Mouse (Mus musculus) thymus, adult 2 months (tissue): ENCODE data around the gene Slc4a10. TPM values are rescaled to one million over a fixed set of nuclear protein-coding genes. Genes with fewer than 3 reads are reported as not detected.

Experiments used
- DNase-seq: peaks from one replicate; pipeline ENCODE4 v3.0.0; 2021
- H3K27ac ChIP-seq: fragments of 200-500 bp; 2 replicates; pipeline ENCODE4 v1.5.1; 2012; ENCODE audit warnings: low read length, control low read depth; ENCODE audit not compliant: control insufficient read depth, insufficient read depth
- H3K27me3 ChIP-seq: fragments of 200-500 bp; 2 replicates; pipeline ENCODE4 v1.6.1; 2012; ENCODE audit warnings: mild to moderate bottlenecking, low read length, moderate library complexity, mixed read lengths; ENCODE audit not compliant: control insufficient read depth, insufficient read depth
- H3K36me3 ChIP-seq: fragments of 200-500 bp; 2 replicates; pipeline ENCODE4 v1.6.1; 2012; ENCODE audit warnings: mild to moderate bottlenecking, low read length, moderate library complexity; ENCODE audit not compliant: control insufficient read depth, insufficient read depth
- H3K4me1 ChIP-seq: fragments of 200-500 bp; replicated peaks from 2 replicates; pipeline ENCODE4 v1.6.1; 2012; ENCODE audit warnings: low read length; ENCODE audit not compliant: control insufficient read depth, insufficient read depth
- H3K4me3 ChIP-seq: fragments of 200-500 bp; 2 replicates; pipeline ENCODE4 v1.5.1; 2012; ENCODE audit warnings: mild to moderate bottlenecking, low read length, control low read depth, moderate library complexity; ENCODE audit not compliant: control insufficient read depth, insufficient read depth
- CTCF ChIP-seq: fragments of 200-500 bp; IDR thresholded peaks from 2 replicates; pipeline ENCODE4 v1.5.1; 2012; ENCODE audit warnings: mild to moderate bottlenecking, control low read depth, low read length, moderate library complexity, borderline replicate concordance; ENCODE audit not compliant: control insufficient read depth, poor library complexity, insufficient read depth; ENCODE audit errors: extremely low read depth
- POLR2A ChIP-seq: fragments of 200-500 bp; IDR thresholded peaks from 2 replicates; pipeline ENCODE4 v1.6.1; 2012; ENCODE audit warnings: mild to moderate bottlenecking, low read length, control low read depth, moderate library complexity; ENCODE audit not compliant: control insufficient read depth, poor library complexity, insufficient read depth; ENCODE audit errors: extremely low read depth
- WGBS: fragments of 180-500 bp; shearing (Covaris S2); methylation state at CpG from one replicate; pipeline ENCODE4 v1.1.7; 2018; 5-methylcytosine and 5-hydroxymethylcytosine counted together
- polyA plus RNA-seq: library from polyadenylated mRNA; depleted of rRNA; stranded (reverse); fragments of >200 nt; gene quantifications from 2 replicates; pipeline ENCODE4 v1.2.3, GENCODE M21; 2012

Slc4a10 gene
- polyA plus RNA-seq, 1 experiment = 0.13 TPM

DNA sequence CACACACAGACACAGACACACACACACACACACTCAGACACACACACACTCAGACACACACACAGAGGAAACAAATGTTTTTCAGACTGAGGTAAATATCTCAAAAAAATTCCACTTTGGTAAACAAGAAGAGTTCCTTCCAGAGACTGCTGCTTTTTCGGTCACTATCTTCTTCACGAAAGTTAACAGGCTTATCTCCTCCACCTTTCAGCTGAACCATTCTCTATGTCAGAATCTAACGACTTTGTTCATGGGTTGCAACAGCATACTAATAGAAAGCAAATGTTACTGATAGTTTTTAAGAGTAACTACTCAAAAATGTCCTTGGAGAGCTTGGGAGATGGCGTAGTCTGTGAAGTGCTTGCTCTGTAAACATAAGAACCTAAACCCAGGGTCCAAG, 241.3 kb downstream of the Slc4a10 start:
- Histone ChIP-seq H3K27me3 (no peaks in the 10 kb centered on the region), H3K4me3 (no peak overlapping the region), H3K36me3 (no peaks in the 10 kb centered on the region), H3K4me1 (no peaks in the 10 kb centered on the region), H3K27ac (no peak overlapping the region)
- WGBS = 90% methylated on average over 4 of the region's 4 CpGs
- no peak for DNase-seq
- TF ChIP-seq CTCF = no peak
- TF ChIP-seq POLR2A = no peak

DNA sequence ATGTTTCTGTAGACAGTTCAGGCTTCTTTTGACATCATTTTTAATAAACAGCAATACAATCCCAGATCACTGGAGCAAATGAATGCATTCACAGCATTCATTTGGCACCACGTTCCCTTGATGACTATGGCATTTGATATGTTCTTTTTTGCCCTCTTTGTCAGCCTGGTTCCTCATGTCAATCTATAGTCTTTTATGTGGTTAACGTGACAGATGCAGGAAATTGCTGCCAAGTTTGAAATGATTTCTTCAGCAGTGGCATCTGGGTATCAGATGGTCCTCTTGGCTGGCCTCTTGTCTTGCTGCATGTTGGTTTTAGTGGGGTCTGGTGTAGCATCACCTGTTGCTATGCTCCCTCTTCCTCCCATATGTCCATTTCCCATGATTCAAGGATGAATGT, 247.6 kb downstream of the Slc4a10 start:
- WGBS = 3% methylated on average over 2 of the region's 2 CpGs
- no peaks in the 10 kb centered on the region for H3K36me3 ChIP-seq
- H3K27ac ChIP-seq = no peak overlapping the region
- no peak for TF ChIP-seq POLR2A
- TF ChIP-seq CTCF = no peak
- no peaks in the 10 kb centered on the region; the same call in 1 of the 2 replicates for H3K4me1 ChIP-seq
- no peaks in the 10 kb centered on the region for H3K27me3 ChIP-seq
- H3K4me3 ChIP-seq = no peak overlapping the region
- DNase-seq = peak; percentile 14

DNA sequence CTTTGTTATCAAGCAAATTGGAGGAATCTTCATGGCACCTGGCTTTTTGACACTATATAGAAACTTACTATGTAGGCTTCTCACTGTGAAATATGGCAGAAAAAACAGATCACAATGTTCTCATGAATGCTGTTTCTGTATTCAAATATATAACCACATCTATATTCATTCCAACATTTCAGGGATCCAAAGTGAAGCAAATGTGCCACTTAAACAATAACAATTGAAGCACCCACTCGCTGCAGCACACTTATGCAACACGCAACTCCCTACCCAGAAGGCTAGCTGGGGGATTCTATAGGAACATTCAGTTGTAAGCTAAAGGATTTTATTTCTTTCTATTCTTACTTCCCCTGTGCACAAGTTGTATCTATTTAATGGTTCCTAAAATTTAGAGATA, 255.5 kb downstream of the Slc4a10 start:
- H3K27me3 ChIP-seq = no peaks in the 10 kb centered on the region
- no peak overlapping the region for H3K27ac ChIP-seq
- DNase-seq = no peak
- H3K36me3 ChIP-seq = no peaks in the 10 kb centered on the region
- WGBS = 97% methylated on average over 2 of the region's 2 CpGs
- no peaks in the 10 kb centered on the region for H3K4me1 ChIP-seq
- H3K4me3 ChIP-seq = no peak overlapping the region
- no peak for TF ChIP-seq CTCF
- TF ChIP-seq POLR2A = no peak

DNA sequence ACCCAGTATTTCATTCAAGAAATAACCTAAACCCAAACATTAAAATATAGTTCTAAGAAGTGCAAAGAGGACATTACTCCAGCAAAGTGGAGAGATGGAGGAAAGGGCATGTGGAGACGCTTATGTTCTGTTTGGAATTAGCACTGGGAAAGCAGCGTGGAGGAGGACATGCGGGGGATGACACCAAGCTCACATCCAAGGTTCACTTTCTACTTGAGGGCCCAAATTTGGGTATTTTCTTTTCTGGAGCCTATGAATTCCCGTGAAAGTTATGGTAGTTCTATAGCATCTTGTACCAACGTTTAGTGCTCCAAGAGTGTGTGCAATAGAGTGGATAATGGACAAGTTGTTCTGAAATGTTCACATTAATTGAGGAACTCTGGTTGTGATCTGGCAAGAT, 260.7 kb downstream of the Slc4a10 start:
- DNase-seq = no peak
- WGBS = 97% methylated on average over 5 of the region's 5 CpGs
- H3K4me3 ChIP-seq = no peak overlapping the region
- no peaks in the 10 kb centered on the region for H3K4me1 ChIP-seq
- H3K27me3 ChIP-seq = no peaks in the 10 kb centered on the region
- TF ChIP-seq CTCF (no peak), POLR2A (no peak)
- no peak overlapping the region for H3K27ac ChIP-seq
- H3K36me3 ChIP-seq = no peaks in the 10 kb centered on the region

DNA sequence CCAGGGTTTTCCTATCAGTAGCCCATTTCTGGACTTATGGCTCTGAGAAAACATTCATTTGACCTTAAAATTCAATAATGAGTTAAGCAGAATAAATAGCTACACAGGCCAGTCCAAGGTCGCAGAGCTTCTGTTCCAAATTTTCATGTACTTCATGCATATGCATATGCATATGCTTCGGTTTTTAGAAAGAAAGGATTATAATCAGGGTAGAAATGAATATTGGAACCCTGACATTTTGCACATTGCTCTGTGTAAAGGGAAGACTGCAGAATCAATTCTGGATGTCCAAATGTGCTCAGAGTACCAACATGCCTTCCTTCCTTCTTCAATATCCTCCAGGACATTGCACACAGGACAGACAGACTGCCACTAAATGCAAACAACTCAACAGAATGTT, 261.2 kb downstream of the Slc4a10 start:
- no peaks in the 10 kb centered on the region for H3K36me3 ChIP-seq
- no peak overlapping the region for H3K4me3 ChIP-seq
- no peak overlapping the region for H3K27ac ChIP-seq
- no peaks in the 10 kb centered on the region for H3K4me1 ChIP-seq
- TF ChIP-seq POLR2A (no peak), CTCF (no peak)
- DNase-seq = no peak
- H3K27me3 ChIP-seq = no peaks in the 10 kb centered on the region
- 97% methylated on average over 2 of the region's 2 CpGs for WGBS

DNA sequence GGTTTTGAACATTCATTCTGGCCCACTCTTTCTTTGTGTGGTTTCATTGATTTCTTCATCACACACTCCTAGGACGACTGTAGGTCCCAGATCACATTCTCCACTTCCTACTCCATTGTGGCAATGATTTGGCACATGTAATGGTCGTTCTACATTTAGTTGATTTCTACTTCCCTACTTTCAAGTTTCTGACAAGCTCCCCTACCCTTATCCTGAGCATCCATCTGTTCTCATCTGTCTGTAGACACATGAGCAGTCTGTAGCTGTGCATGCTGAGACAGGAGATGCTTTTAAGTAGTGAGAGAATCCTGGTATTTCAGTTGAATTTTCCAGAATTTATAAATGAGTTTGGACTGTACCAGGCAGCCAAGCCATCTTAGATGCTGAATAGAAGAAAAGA, 270.7 kb downstream of the Slc4a10 start:
- Histone ChIP-seq H3K36me3 (no peaks in the 10 kb centered on the region), H3K4me1 (no peaks in the 10 kb centered on the region), H3K27ac (no peak overlapping the region), H3K27me3 (no peaks in the 10 kb centered on the region), H3K4me3 (no peak overlapping the region)
- 51% methylated on average over 2 of the region's 2 CpGs for WGBS
- TF ChIP-seq POLR2A (no peak), CTCF (no peak)
- no peak for DNase-seq

DNA sequence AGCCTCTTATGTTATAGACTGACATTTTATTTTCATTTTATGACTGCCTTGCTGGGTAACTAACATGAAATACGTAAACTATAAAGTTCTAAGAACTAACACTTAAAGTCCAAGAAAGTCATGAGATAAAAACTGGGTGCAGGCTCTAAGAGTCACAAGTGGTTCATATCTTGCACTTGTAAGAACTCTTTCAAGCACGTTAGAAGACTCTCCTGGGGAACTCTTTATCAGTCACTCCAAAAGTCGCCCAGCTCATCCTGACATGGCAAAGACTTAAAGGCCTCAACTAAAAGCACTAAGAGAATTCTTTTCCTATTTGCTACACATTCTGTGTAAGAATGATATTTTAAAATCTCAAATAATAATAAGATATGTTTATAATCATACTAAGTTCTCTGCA, 273.2 kb downstream of the Slc4a10 start:
- DNase-seq = no peak
- no peaks in the 10 kb centered on the region for H3K4me1 ChIP-seq

More for the DNA sequence above, 273.2 kb downstream of the Slc4a10 start:
- no peak overlapping the region for H3K27ac ChIP-seq
- no peaks in the 10 kb centered on the region for H3K27me3 ChIP-seq
- no peaks in the 10 kb centered on the region for H3K36me3 ChIP-seq
- 93% methylated on average over 3 of the region's 3 CpGs for WGBS
- H3K4me3 ChIP-seq = no peak overlapping the region
- TF ChIP-seq POLR2A (no peak), CTCF (no peak)
